Mouse (Mus musculus): ENCODE results near the gene Sfxn3.

Gene Sfxn3

GRCm38 (mm10) chr19:45045236-45045635 lies 2.1 kb upstream of the Sfxn3 start:
- in situ Hi-C loops (cut with MboI, MseI) = no loop called here

- in situ Hi-C loops (cut with MboI, MseI) = no loop called here
Observed at GRCm38 (mm10) chr19:45045651-45046050, 1.7 kb upstream of the Sfxn3 start, which contains the start of gene Pdzd7. Gene Pdzd7, minus strand, starts transcription at chr19:45045717.

- in situ Hi-C loops (cut with MboI, MseI) = no loop called here
Observed at GRCm38 (mm10) chr19:45046523-45047321, 581 bp upstream of the Sfxn3 start.

GRCm38 (mm10) chr19:45047935-45048643 lies 786 bp downstream of the Sfxn3 start:
- in situ Hi-C loops (cut with MboI, MseI) = no loop called here

GRCm38 (mm10) chr19:45048644-45049365 lies 1.5 kb downstream of the Sfxn3 start:
- in situ Hi-C loops (cut with MboI, MseI) = no loop called here

- in situ Hi-C loops (cut with MboI, MseI) = no loop called here
Observed at GRCm38 (mm10) chr19:45049523-45049922, 2.2 kb downstream of the Sfxn3 start.

GRCm38 (mm10) chr19:45053451-45053850 lies 6.1 kb downstream of the Sfxn3 start:
- in situ Hi-C loops (cut with MboI, MseI) = no loop called here

- in situ Hi-C loops (cut with MboI, MseI) = no loop called here
Observed at GRCm38 (mm10) chr19:45054892-45055690, 7.8 kb downstream of the Sfxn3 start.

- in situ Hi-C loops (cut with MboI, MseI) = no loop called here
Observed at GRCm38 (mm10) chr19:45056364-45056763, 9.1 kb downstream of the Sfxn3 start.

GRCm38 (mm10) chr19:45056908-45057698 lies 9.8 kb downstream of the Sfxn3 start:
- in situ Hi-C loops (cut with MboI, MseI) = no loop called here

GRCm38 (mm10) chr19:45057724-45058112 lies 10.4 kb downstream of the Sfxn3 start:
- in situ Hi-C loops (cut with MboI, MseI) = no loop called here

GRCm38 (mm10) chr19:45058113-45058839 lies 11.0 kb downstream of the Sfxn3 start:
- in situ Hi-C loops (cut with MboI, MseI) = no loop called here

- in situ Hi-C loops (cut with MboI, MseI) = no loop called here
Observed at GRCm38 (mm10) chr19:45058841-45059240, 11.5 kb downstream of the Sfxn3 start.

- in situ Hi-C loops (cut with MboI, MseI) = no loop called here
Observed at GRCm38 (mm10) chr19:45063565-45064292, 16.4 kb downstream of the Sfxn3 start.

- in situ Hi-C loops (cut with MboI, MseI) = loop anchor here in 1 of 2 experiments (5.0 kb wide), 1 partner anchor 778 kb away; no protein-coding TSS in a partner anchor
Observed at GRCm38 (mm10) chr19:45065226-45065625, 17.9 kb downstream of the Sfxn3 start.

GRCm38 (mm10) chr19:45067170-45067569 lies 19.9 kb downstream of the Sfxn3 start:
- in situ Hi-C loops (cut with MboI, MseI) = loop anchor here in 1 of 2 experiments (5.0 kb wide), 1 partner anchor 780 kb away; no protein-coding TSS in a partner anchor

GRCm38 (mm10) chr19:45067758-45068510 lies 20.6 kb downstream of the Sfxn3 start:
- in situ Hi-C loops (cut with MboI, MseI) = loop anchor here in 1 of 2 experiments (5.0 kb wide), 1 partner anchor 781 kb away; no protein-coding TSS in a partner anchor
